Mouse (Mus musculus): ENCODE data around the gene Fat4.

GRCm38 (mm10) chr3:39017633-39018032 lies 130.9 kb downstream of the Fat4 start:
- TF ChIP-seq GATA1 (IDR thresholded peaks at IDR 0.05; ENCODE audit: low read length) (no peak), TAL1 (IDR thresholded peaks at IDR 0.05; ENCODE audit: low read length) (no peak)

Data from erythroblast, embryonic 14.5 days (primary cell).